In the genomic region with DNA sequence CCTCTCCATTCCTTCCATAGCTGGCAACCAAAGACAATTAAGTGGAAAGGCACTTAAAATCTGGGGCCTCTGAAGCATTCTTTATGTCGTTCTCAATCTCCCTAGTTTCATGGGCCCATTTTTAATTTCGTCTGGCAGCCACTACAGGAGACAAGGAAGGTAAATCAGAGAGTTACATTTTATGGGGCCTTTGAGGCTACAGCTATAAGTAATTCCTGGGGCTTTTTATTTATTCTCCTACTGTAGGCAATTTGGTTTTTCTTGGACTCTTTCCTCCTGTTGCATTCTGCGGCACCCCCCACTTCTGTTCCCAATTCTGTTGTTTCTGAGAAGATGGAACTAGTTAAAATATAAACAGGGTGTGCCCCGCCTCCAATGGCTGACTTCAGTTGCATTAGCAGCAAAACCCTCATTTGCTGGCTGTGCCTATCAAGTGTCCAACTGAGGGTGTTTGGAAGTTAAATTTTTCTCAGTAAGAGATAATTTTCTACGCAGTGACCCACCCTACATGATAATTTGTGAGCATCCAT, we compare ENCODE assay signal across 25 mouse cellular contexts.
DNase-seq lines count a peak whose midpoint lies in the region; ATAC-seq and TF ChIP-seq lines count a peak whose summit lies in the region.
"Had no signal": no experiment of that assay in that cellular context is flagged by ENCODE, and none has a peak within 500 bp of the region (broad histone marks: within the 10 kb centered on the region; RNA-seq: fewer than 3 reads in every experiment).

No protein-coding gene starts in this region.

- no peak for TF ChIP-seq POLR2A in limb, embryonic 14.5 days (IDR thresholded peaks at IDR 0.05; ENCODE audit: borderline replicate concordance, extremely low read depth, insufficient read depth, insufficient read length)

- no peak overlapping the region for H3K4me2 ChIP-seq in kidney, embryonic 15.5 days
- H3K4me2 ChIP-seq in neural tube, embryonic 13.5 days: no peak overlapping the region
- no peak overlapping the region for H3K4me2 ChIP-seq in limb, embryonic 14.5 days (replicated peaks; ENCODE audit: low read depth, low read length, severe bottlenecking)
- H3K4me2 ChIP-seq: forebrain, embryonic 13.5 days; heart, embryonic 11.5 days; hindbrain, embryonic 12.5 days; hindbrain, embryonic 15.5 days had no signal

- ATAC-seq in kidney, embryonic 15.5 days (replicated peaks; ENCODE audit: low FRiP score): no peak
- no peak for ATAC-seq in neural tube, embryonic 13.5 days (ENCODE audit: low read depth)
- peak; percentile 41; the same call in 1 of the 2 replicates for ATAC-seq in limb, embryonic 14.5 days (ENCODE audit: low FRiP score, low read depth)
- ATAC-seq: forebrain, embryonic 13.5 days; forebrain, embryonic 16.5 days had no signal

- 0 out of 2 replicates have a peak, but pooled peaks cover 2% of the 10 kb centered on the region for H3K4me1 ChIP-seq in kidney, embryonic 15.5 days
- no peaks in the 10 kb centered on the region; the same call in 1 of the 2 replicates for H3K4me1 ChIP-seq in neural tube, embryonic 13.5 days (replicated peaks)
- no peaks in the 10 kb centered on the region for H3K4me1 ChIP-seq in limb, embryonic 14.5 days (ENCODE audit: control insufficient read depth, insufficient read depth, low read length)
- H3K4me1 ChIP-seq: forebrain, embryonic 10.5 days; forebrain, embryonic 13.5 days; hindbrain, embryonic 12.5 days; hindbrain, embryonic 15.5 days had no signal

- WGBS in kidney, embryonic 15.5 days: 48% methylated on average over 5 of the region's 5 CpGs
- WGBS in neural tube, embryonic 13.5 days: 66% methylated on average over 5 of the region's 5 CpGs
- WGBS in limb, embryonic 14.5 days: 33% methylated on average over 5 of the region's 5 CpGs

- H3K27ac ChIP-seq in kidney, embryonic 15.5 days: 0 out of 2 replicates have a peak overlapping the region, but pooled peaks have one; percentile 33
- 0 out of 2 replicates have a peak overlapping the region, but pooled peaks have one; percentile 9 for H3K27ac ChIP-seq in neural tube, embryonic 13.5 days (replicated peaks)
- H3K27ac ChIP-seq in limb, embryonic 14.5 days (replicated peaks; ENCODE audit: low read depth, low read length): no peak overlapping the region
- H3K27ac ChIP-seq: forebrain, embryonic 10.5 days; forebrain, embryonic 13.5 days; gastrocnemius, adult 2 months; hindbrain, embryonic 12.5 days; hindbrain, embryonic 15.5 days had no signal

- no peaks in the 10 kb centered on the region for H3K9me3 ChIP-seq in kidney, embryonic 15.5 days (replicated peaks)
- H3K9me3 ChIP-seq in neural tube, embryonic 13.5 days: no peaks in the 10 kb centered on the region
- no peaks in the 10 kb centered on the region for H3K9me3 ChIP-seq in limb, embryonic 14.5 days (ENCODE audit: control insufficient read depth, low read length)
- H3K9me3 ChIP-seq: forebrain, embryonic 10.5 days; forebrain, embryonic 13.5 days; hindbrain, embryonic 12.5 days; hindbrain, embryonic 15.5 days had no signal

- no peak for DNase-seq in kidney, adult 11 months
- DNase-seq in kidney, postnatal 4 days: peak; percentile 3 to 6
- no peak for DNase-seq in kidney, postnatal 36 days
- no peak for DNase-seq in neural tube, embryonic 10.5 days (ENCODE audit: extremely low spot score, low spot score)
- peak; percentile 38 for DNase-seq in limb, embryonic 14.5 days (ENCODE audit: low spot score)
- no peak for DNase-seq in cerebellum, adult 11-12 months
- DNase-seq: adrenal gland, adult 2 months; adrenal gland, postnatal 14 days; B cell, adult 2 months; cerebellum, adult 18-20 months; cerebellum, adult 9-10 months; cerebellum, postnatal 14 days; gastrocnemius, adult 2 months; gastrocnemius, postnatal 14 days; heart, adult 11 months had no signal

- no peak overlapping the region for H3K9ac ChIP-seq in kidney, embryonic 15.5 days
- no peak overlapping the region for H3K9ac ChIP-seq in neural tube, embryonic 13.5 days
- H3K9ac ChIP-seq in limb, embryonic 14.5 days (ENCODE audit: low read depth, low read length, severe bottlenecking): no peak overlapping the region
- H3K9ac ChIP-seq: forebrain, embryonic 13.5 days; hindbrain, embryonic 12.5 days; hindbrain, embryonic 15.5 days had no signal

- no peaks in the 10 kb centered on the region for H3K27me3 ChIP-seq in kidney, embryonic 15.5 days
- no peaks in the 10 kb centered on the region for H3K27me3 ChIP-seq in neural tube, embryonic 13.5 days
- H3K27me3 ChIP-seq in limb, embryonic 14.5 days (ENCODE audit: control insufficient read depth, insufficient read depth, low read length): no peaks in the 10 kb centered on the region
- H3K27me3 ChIP-seq: CH12.LX; forebrain, embryonic 13.5 days; hindbrain, embryonic 12.5 days; hindbrain, embryonic 15.5 days had no signal

- no peak overlapping the region for H3K4me3 ChIP-seq in kidney, embryonic 15.5 days (replicated peaks)
- H3K4me3 ChIP-seq in neural tube, embryonic 13.5 days: no peak overlapping the region
- H3K4me3 ChIP-seq in limb, embryonic 14.5 days (replicated peaks; ENCODE audit: low read length): no peak overlapping the region
- H3K4me3 ChIP-seq: forebrain, embryonic 10.5 days; forebrain, embryonic 13.5 days; gastrocnemius, adult 2 months; hindbrain, embryonic 12.5 days; hindbrain, embryonic 15.5 days had no signal

- H3K36me3 ChIP-seq in kidney, embryonic 15.5 days: no peaks in the 10 kb centered on the region
- H3K36me3 ChIP-seq in neural tube, embryonic 13.5 days: no peaks in the 10 kb centered on the region
- no peaks in the 10 kb centered on the region for H3K36me3 ChIP-seq in limb, embryonic 14.5 days (ENCODE audit: control insufficient read depth, insufficient read depth, low read length)
- H3K36me3 ChIP-seq: forebrain, embryonic 10.5 days; G1E; hindbrain, embryonic 12.5 days; hindbrain, embryonic 15.5 days had no signal

Comparison
In these comparisons a context has a peak if more than half of its experiments do, and no peak if none do; other contexts are left out.
1. DNase-seq: peak in kidney, postnatal 4 days (2 of 2) and limb, embryonic 14.5 days (single experiment); none in kidney, adult 11 months (single experiment), kidney, postnatal 36 days (0 of 2), neural tube, embryonic 10.5 days (single experiment) and cerebellum, adult 11-12 months (single experiment).